Mouse (Mus musculus) erythroblast, adult 5-6 weeks (primary cell): ENCODE measurements around the gene Wdr62. TPM values are rescaled to one million over a fixed set of nuclear protein-coding genes. Genes with fewer than 3 reads are reported as not detected.
A peak's percentile ranks its signal among the peaks of the same experiment; 100 is the strongest.
"Not testable (repeated sequence)": the region's sequence is repeated elsewhere in the genome, so short reads cannot be mapped to it uniquely, and the experiment has no call there.

Source experiments
- ATAC-seq: replicated peaks from 2 replicates; pipeline ENCODE4 v1.8.0; 2016; ENCODE audit warnings: moderate number of reproducible peaks, mild to moderate bottlenecking, moderate TSS enrichment, inconsistent platforms; ENCODE audit not compliant: poor library complexity, low FRiP score, severe bottlenecking
- total RNA-seq, 2 experiments: library from RNA; stranded (forward) in 1 of 2; stranded (reverse) in 1 of 2; fragments of 150-400 nt in 1 of 2; fragments of 200-764, 138-1000 nt in 1 of 2; gene quantifications; 2 replicates each; pipeline versions ENCODE4 v1.2.3 to v1.2.4; 2015 to 2017; ENCODE audit warnings: low replicate concordance in 2 of 2

Gene Wdr62
- total RNA-seq, 2 experiments from 2014 or later = 11.7 to 22.5 TPM

- ATAC-seq = no peak
These were observed 5.8 kb downstream of the Wdr62 start for GRCm38 (mm10) chr7:30274383-30274782.

- no peak for ATAC-seq
These were observed 10.6 kb downstream of the Wdr62 start for GRCm38 (mm10) chr7:30269641-30270040.

GRCm38 (mm10) chr7:30266780-30267179 is 13.4 kb downstream of the Wdr62 start:
- no peak for ATAC-seq

- no peak for ATAC-seq
These were observed 14.3 kb downstream of the Wdr62 start for GRCm38 (mm10) chr7:30265935-30266334.

- ATAC-seq = no peak
These were observed 14.7 kb downstream of the Wdr62 start for GRCm38 (mm10) chr7:30265531-30265930.

GRCm38 (mm10) chr7:30265041-30265440 is 15.2 kb downstream of the Wdr62 start:
- ATAC-seq = no peak

- no peak for ATAC-seq
These were observed 28.0 kb downstream of the Wdr62 start for GRCm38 (mm10) chr7:30251956-30252954.

- not testable (repeated sequence) for ATAC-seq
These were observed 42.8 kb downstream of the Wdr62 start for GRCm38 (mm10) chr7:30237374-30237773.

- no peak for ATAC-seq
These were observed 44.6 kb downstream of the Wdr62 start, which contains the start of gene Ovol3 for GRCm38 (mm10) chr7:30235625-30236024. Gene Ovol3 (minus strand): TSS chr7:30235725.

- ATAC-seq = no peak
These were observed 45.1 kb downstream of the Wdr62 start for GRCm38 (mm10) chr7:30235091-30235490.

GRCm38 (mm10) chr7:30234276-30234858 is 45.9 kb downstream of the Wdr62 start:
- no peak for ATAC-seq

GRCm38 (mm10) chr7:30233387-30233786 is 46.8 kb downstream of the Wdr62 start:
- ATAC-seq = no peak

GRCm38 (mm10) chr7:30232631-30233148 is 47.5 kb downstream of the Wdr62 start:
- ATAC-seq = peak; percentile 38

GRCm38 (mm10) chr7:30231669-30232454 is 48.4 kb downstream of the Wdr62 start, which contains the start of the genes Polr2i and Tbcb:
Gene Polr2i (plus strand): TSS chr7:30231948.
Gene Tbcb (minus strand): TSS chr7:30232272.
- ATAC-seq = peak; percentile 94

GRCm38 (mm10) chr7:30231328-30231668 is 48.9 kb downstream of the Wdr62 start:
- ATAC-seq = no peak

GRCm38 (mm10) chr7:30224206-30224605 is 56.0 kb downstream of the Wdr62 start:
- no peak for ATAC-seq

- peak; percentile 61; the same call in 1 of the 2 replicates for ATAC-seq
These were observed 58.0 kb downstream of the Wdr62 start for GRCm38 (mm10) chr7:30222205-30222604.

GRCm38 (mm10) chr7:30221433-30221832 is 58.8 kb downstream of the Wdr62 start:
- no peak for ATAC-seq

- ATAC-seq = no peak
These were observed 60.2 kb downstream of the Wdr62 start for GRCm38 (mm10) chr7:30220008-30220356.
